Mouse (Mus musculus) midbrain, embryonic 16.5 days (tissue): ENCODE results near the gene Zcchc14. TPM values are rescaled to one million over a fixed set of nuclear protein-coding genes. Genes with fewer than 3 reads are reported as not detected.

Experiments
- ATAC-seq: fragments of 200-750 bp; cut with Nextera tagmentation; 2 replicates; pipeline ENCODE4 v1.8.0; 2017; ENCODE audit warnings: moderate TSS enrichment
- H3K27ac ChIP-seq: fragments of 300-500 bp; sonication (generic); 2 replicates; pipeline ENCODE4 v1.5.1; 2014; ENCODE audit warnings: mild to moderate bottlenecking, low read length, mixed read lengths
- H3K27me3 ChIP-seq: fragments of 300-500 bp; sonication (generic); 2 replicates; pipeline ENCODE4 v1.6.1; 2014; ENCODE audit warnings: low read depth, low read length, mixed read lengths; ENCODE audit not compliant: control insufficient read depth, insufficient read depth
- H3K36me3 ChIP-seq: fragments of 300-500 bp; sonication (generic); 2 replicates; pipeline ENCODE4 v1.6.1; 2014; ENCODE audit warnings: mild to moderate bottlenecking, low read length, moderate library complexity, mixed read lengths; ENCODE audit not compliant: control insufficient read depth, insufficient read depth
- H3K4me1 ChIP-seq: fragments of 300-500 bp; sonication (generic); 2 replicates; pipeline ENCODE4 v1.6.1; 2014; ENCODE audit warnings: mild to moderate bottlenecking, low read length, mixed read lengths; ENCODE audit not compliant: control insufficient read depth, insufficient read depth
- H3K4me2 ChIP-seq: fragments of 300-500 bp; sonication (generic); 2 replicates; pipeline ENCODE4 v1.6.1; 2014; ENCODE audit warnings: mild to moderate bottlenecking, low read length, mixed read lengths
- H3K4me3 ChIP-seq: fragments of 300-500 bp; sonication (generic); 2 replicates; pipeline ENCODE4 v1.5.1; 2014; ENCODE audit warnings: low read depth, mild to moderate bottlenecking, low read length, moderate library complexity, mixed read lengths
- H3K9ac ChIP-seq: fragments of 300-500 bp; sonication (generic); 2 replicates; pipeline ENCODE4 v1.6.1; 2014; ENCODE audit warnings: low read depth, low read length, mixed read lengths
- H3K9me3 ChIP-seq: fragments of 300-500 bp; sonication (generic); replicated peaks from 2 replicates; pipeline ENCODE4 v1.6.1; 2014; ENCODE audit warnings: mild to moderate bottlenecking, low read length, mixed read lengths; ENCODE audit not compliant: control insufficient read depth, poor library complexity, severe bottlenecking
- WGBS: fragments of 180-500 bp; shearing (Covaris S2); extraction: QIAGEN DNeasy Blood & Tissue Kit; methylation state at CpG from one replicate; pipeline ENCODE4 v1.1.7; 2014; 5-methylcytosine and 5-hydroxymethylcytosine counted together
- polyA plus RNA-seq: library from polyadenylated mRNA; unstranded; fragments of >200 nt; fragmentation: Nextera tagmentation; extraction: Ambion mirVana; gene quantifications from 2 replicates; pipeline ENCODE4 v1.2.1, GENCODE M21; 2015

The Zcchc14 gene
- polyA plus RNA-seq, 1 experiment from 2014 or later, result 23.9 TPM

DNA sequence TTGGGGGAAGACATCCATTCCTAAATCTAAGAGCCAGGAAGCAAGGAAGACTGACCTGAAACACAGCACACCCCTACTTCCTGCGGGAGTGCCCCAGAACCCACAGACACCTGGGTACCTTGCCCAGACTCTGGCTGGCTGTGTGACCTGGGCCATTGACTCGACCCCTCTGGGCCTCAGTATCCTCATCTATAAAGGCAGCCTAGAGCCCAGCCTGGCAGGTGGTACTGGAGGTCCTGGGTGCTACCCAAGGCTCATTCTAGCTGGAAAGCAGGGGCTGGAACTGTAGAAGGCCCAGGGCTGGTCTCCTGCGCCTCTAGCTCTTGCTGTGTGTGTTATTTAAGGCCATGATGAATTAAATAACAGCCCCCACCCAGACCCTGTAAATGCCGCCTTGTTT lies 1.4 kb upstream of the Zcchc14 start:
- no peaks in the 10 kb centered on the region for H3K36me3 ChIP-seq
- peak overlapping the region; percentile 92 for H3K9ac ChIP-seq
- peak overlapping the region; percentile 88 for H3K4me3 ChIP-seq
- peak overlapping the region; percentile 94 for H3K4me2 ChIP-seq
- H3K27me3 ChIP-seq, result no peaks in the 10 kb centered on the region
- peaks cover 32% of the 10 kb centered on the region for H3K4me1 ChIP-seq
- peak overlapping the region; percentile 100 for H3K27ac ChIP-seq
- ATAC-seq, result no peak
- 82% methylated on average over 4 of the region's 4 CpGs for WGBS
- no peaks in the 10 kb centered on the region for H3K9me3 ChIP-seq

DNA sequence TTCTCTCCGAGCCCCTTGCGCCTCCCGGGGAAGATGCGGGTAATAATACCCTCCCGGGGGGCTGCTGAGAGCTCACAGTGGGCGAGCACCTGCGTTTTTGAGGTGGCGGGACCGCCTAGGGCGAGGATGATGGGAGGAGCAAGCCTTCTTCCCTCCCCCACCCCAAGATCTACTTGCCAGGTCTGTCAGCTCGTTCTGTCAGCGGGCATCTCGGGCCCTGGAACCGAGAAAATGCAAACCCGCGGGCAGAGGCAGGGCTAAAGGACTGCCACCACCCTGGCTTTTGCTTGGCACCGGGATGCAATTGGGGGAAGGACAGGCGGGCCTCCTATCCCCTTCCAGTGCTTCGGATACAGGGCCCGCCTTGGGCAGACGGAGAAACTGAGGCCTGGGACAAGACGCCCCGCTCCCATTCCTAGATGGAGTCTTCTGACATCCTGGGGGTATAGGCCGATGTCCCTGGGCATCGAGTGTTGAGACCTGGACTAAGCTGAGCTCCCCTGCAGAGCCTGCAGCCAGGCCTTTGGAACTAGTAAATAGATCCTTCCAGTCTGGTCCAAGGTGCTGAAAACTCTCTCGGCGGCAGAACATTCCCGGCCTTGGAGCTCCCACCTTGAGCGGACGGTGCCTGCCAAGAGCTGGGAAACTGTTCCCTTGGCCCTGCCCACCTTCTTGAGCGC lies 779 bp upstream of the Zcchc14 start:
- WGBS, result 1% methylated on average over 31 of the region's 31 CpGs
- no peaks in the 10 kb centered on the region for H3K36me3 ChIP-seq
- H3K4me3 ChIP-seq, result peak overlapping the region; percentile 88
- peaks cover 39% of the 10 kb centered on the region for H3K4me1 ChIP-seq
- H3K4me2 ChIP-seq, result peak overlapping the region; percentile 94
- peak overlapping the region; percentile 100 for H3K27ac ChIP-seq
- no peaks in the 10 kb centered on the region for H3K27me3 ChIP-seq
- peak; percentile 26 for ATAC-seq
- H3K9me3 ChIP-seq, result no peaks in the 10 kb centered on the region
- peak overlapping the region; percentile 92 for H3K9ac ChIP-seq

- peak overlapping the region; percentile 88 for H3K4me3 ChIP-seq
- peaks cover 55% of the 10 kb centered on the region for H3K4me1 ChIP-seq
- no peaks in the 10 kb centered on the region for H3K36me3 ChIP-seq
- peak overlapping the region; percentile 87 for H3K4me2 ChIP-seq
- no peak for ATAC-seq
- peak overlapping the region; percentile 79 for H3K27ac ChIP-seq
- peak overlapping the region; percentile 86 for H3K9ac ChIP-seq
- WGBS, result 0% methylated on average over 47 of the region's 56 CpGs
- no peaks in the 10 kb centered on the region for H3K27me3 ChIP-seq
- no peaks in the 10 kb centered on the region for H3K9me3 ChIP-seq
Observed at GRCm38 (mm10) chr8:121651874-121652361, 783 bp downstream of the Zcchc14 start.

DNA sequence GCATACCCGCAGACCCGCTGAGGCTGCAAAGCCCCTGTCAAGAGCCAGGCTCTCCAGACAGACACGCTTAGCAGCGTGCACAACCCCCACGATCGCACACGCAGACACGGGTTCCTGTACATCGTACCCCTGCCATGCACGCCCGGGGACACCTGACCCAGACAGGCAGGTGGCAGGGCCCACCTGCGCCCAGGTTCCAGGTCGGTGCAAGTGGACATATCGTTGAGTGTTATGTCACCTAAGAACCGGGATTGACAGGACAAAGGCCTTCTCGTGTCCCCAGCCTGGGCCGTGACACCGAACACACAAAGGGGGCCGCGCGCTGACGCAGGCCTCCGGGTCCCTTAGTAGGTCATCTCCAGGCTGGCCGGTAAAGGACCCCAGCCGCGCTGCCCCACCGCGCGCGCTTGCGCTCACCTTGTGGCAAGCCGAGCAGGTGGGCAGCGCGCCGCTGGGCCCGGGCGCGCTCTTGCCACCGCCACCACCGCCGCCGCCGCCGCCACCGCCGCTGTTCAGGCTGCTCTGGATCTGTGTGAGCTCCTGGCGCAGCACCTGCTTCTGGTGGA lies 1.3 kb downstream of the Zcchc14 start:
- ATAC-seq, result no peak
- Histone ChIP-seq H3K9ac (peak overlapping the region; percentile 86), H3K27me3 (no peaks in the 10 kb centered on the region), H3K4me2 (peak overlapping the region; percentile 87), H3K36me3 (no peaks in the 10 kb centered on the region; the same call in 1 of the 2 replicates), H3K4me3 (peak overlapping the region; percentile 88), H3K4me1 (peaks cover 60% of the 10 kb centered on the region), H3K9me3 (no peaks in the 10 kb centered on the region), H3K27ac (peak overlapping the region; percentile 79)
- WGBS, result 9% methylated on average over 32 of the region's 47 CpGs

DNA sequence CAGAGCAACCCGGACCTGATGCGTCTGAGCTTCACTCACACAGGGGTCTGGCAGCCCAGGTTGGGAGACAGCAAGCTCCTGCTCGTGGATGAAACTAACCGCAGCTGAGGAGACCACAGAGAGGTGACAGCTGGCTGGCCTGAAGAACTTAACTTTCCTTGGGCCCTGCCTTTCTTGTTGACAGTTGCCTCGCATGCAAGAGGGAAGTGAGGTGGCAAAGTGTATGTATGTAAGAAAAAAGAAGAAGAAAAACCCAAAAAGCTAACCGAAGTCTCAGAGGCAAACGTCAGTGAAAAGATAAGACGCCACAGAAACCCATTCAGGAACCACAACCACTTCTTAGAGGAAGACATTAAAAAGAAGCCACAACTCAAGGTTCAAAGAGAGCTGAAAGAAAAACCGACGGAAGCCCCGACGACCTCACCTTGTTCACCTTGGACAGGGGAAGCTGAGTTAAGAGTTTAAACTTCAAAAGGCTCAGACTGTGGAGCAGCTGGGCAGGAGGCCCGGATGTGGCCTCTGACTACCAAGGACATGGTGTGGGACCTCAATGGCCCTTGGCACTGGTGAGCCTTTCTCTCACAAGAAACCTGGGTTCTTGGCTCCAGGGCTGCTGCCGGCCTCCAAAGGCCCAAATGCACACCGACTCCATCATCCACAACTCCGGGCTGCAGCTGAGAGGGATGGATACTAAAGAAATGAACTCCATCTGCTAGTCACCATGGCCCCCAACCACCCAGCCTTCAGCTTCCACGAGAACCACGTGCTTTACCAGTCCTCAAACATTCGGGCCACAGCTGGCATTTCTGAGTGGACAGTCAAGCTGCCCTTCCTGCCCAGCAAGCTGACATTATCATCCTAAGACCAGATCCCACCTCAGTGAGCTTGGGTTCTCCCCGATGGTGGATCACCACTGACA lies 2.1 kb downstream of the Zcchc14 start:
- Histone ChIP-seq H3K4me1 (peaks cover 67% of the 10 kb centered on the region), H3K27me3 (no peaks in the 10 kb centered on the region), H3K4me3 (peak overlapping the region; percentile 88), H3K36me3 (no peaks in the 10 kb centered on the region; the same call in 1 of the 2 replicates), H3K27ac (no peak overlapping the region; the same call in 1 of the 2 replicates), H3K9ac (peak overlapping the region; percentile 86), H3K4me2 (peak overlapping the region; percentile 87), H3K9me3 (no peaks in the 10 kb centered on the region)
- 54% methylated on average over 20 of the region's 20 CpGs for WGBS
- no peak for ATAC-seq

DNA sequence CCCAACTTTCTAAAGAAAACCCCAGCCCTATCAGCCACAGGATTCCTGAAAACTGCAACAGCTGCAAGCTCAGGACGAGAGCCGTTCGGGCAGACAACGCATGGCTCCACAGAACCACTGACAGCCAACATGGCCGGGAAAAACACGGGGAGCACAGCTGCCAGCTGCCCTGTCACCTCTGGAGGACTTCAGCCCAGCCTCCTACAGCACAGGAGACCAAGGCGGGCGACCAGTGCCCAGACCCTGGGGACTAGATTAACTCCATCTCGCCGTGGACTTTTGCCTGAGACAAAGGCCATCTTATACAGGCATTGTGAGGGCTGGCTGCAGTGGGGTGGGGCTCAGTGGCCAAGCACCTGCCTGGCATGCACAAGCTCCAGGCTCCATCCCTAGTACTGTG lies 2.8 kb downstream of the Zcchc14 start:
- 20% methylated on average over 10 of the region's 10 CpGs for WGBS
- H3K9ac ChIP-seq, result peak overlapping the region; percentile 86

GRCm38 (mm10) chr8:121649423-121649822 lies 3.3 kb downstream of the Zcchc14 start:
- WGBS, result 68% methylated on average over 5 of the region's 5 CpGs

More for the DNA sequence above, 2.8 kb downstream of the Zcchc14 start:
- no peaks in the 10 kb centered on the region for H3K27me3 ChIP-seq
- no peak overlapping the region for H3K27ac ChIP-seq
- peak overlapping the region; percentile 88 for H3K4me3 ChIP-seq
- peak overlapping the region; percentile 87 for H3K4me2 ChIP-seq
- H3K36me3 ChIP-seq, result no peaks in the 10 kb centered on the region; the same call in 1 of the 2 replicates
- H3K9me3 ChIP-seq, result no peaks in the 10 kb centered on the region
- no peak for ATAC-seq
- H3K4me1 ChIP-seq, result peaks cover 75% of the 10 kb centered on the region

DNA sequence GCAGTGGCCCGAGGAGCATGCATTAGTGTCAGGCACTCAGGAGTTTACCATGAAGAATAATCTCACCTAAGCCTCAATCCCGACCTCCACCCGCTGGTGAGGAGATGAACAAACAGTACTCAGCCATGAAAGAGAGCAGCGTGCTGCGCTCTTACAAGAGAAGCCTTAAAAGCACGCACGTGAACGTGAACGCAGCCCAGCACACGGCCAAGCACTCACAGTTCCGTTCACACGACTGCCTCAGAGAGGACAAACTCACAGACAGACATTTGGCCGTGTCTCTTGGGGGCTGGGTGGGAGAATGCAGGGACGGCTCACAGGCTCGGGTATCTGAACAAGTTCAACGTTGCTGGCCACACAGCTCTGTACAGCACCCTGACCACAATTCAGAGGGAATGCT lies 4.2 kb downstream of the Zcchc14 start:
- Histone ChIP-seq H3K36me3 (no peaks in the 10 kb centered on the region; the same call in 1 of the 2 replicates), H3K27me3 (no peaks in the 10 kb centered on the region), H3K9me3 (no peaks in the 10 kb centered on the region), H3K4me2 (peak overlapping the region; percentile 87), H3K9ac (peak overlapping the region; percentile 42), H3K4me3 (peak overlapping the region; percentile 2), H3K4me1 (peaks cover 78% of the 10 kb centered on the region), H3K27ac (no peak overlapping the region)
- no peak for ATAC-seq
- WGBS, result 50% methylated on average over 16 of the region's 16 CpGs

More at GRCm38 (mm10) chr8:121649423-121649822, 3.3 kb downstream of the Zcchc14 start:
- peak overlapping the region; percentile 86 for H3K9ac ChIP-seq
- no peaks in the 10 kb centered on the region for H3K27me3 ChIP-seq
- H3K27ac ChIP-seq, result no peak overlapping the region
- peak overlapping the region; percentile 87 for H3K4me2 ChIP-seq
- peak overlapping the region; percentile 88 for H3K4me3 ChIP-seq
- no peak for ATAC-seq
- no peaks in the 10 kb centered on the region; the same call in 1 of the 2 replicates for H3K36me3 ChIP-seq
- no peaks in the 10 kb centered on the region for H3K9me3 ChIP-seq
- H3K4me1 ChIP-seq, result peaks cover 75% of the 10 kb centered on the region
